In genomic region chr7:100356324-100356723, GRCm38 (mm10) we compare ENCODE assay signal across 26 mouse cellular contexts.
"Had no signal": no experiment of that assay in that cellular context is flagged by ENCODE, and none has a peak within 500 bp of the region (broad histone marks: within the 10 kb centered on the region; RNA-seq: fewer than 3 reads in every experiment).

No protein-coding gene starts in this region.

- DNase-seq: gastrocnemius, postnatal 14 days; gastrocnemius, postnatal 36 days; heart, adult 11 months; heart, adult 2 months; heart, postnatal 10 days; kidney, adult 11 months; kidney, adult 2 months; kidney, adult 9 months; kidney, postnatal 14 days; kidney, postnatal 36 days; layer of hippocampus, adult 9-11 months; layer of hippocampus, postnatal 36 days; left cerebral cortex, postnatal 4 days; liver, embryonic 13.5 days had no signal

- H3K27ac ChIP-seq: heart, adult 2 months; heart, embryonic 13.5 days; heart, embryonic 15.5 days; hindbrain, embryonic 13.5 days; hindbrain, embryonic 15.5 days; hindbrain, postnatal 0 days; kidney, embryonic 15.5 days; kidney, postnatal 0 days; limb, embryonic 13.5 days; limb, embryonic 15.5 days; liver, embryonic 13.5 days; liver, embryonic 15.5 days had no signal

- H3K4me3 ChIP-seq: heart, adult 2 months; heart, embryonic 13.5 days; heart, embryonic 15.5 days; hindbrain, embryonic 13.5 days; hindbrain, embryonic 15.5 days; kidney, embryonic 15.5 days; limb, embryonic 13.5 days; limb, embryonic 15.5 days; liver, embryonic 13.5 days; liver, embryonic 15.5 days had no signal

- H3K4me1 ChIP-seq: hindbrain, embryonic 13.5 days; hindbrain, embryonic 15.5 days; kidney, embryonic 15.5 days; limb, embryonic 13.5 days; limb, embryonic 15.5 days; liver, embryonic 13.5 days; liver, embryonic 15.5 days had no signal

- H3K4me2 ChIP-seq: heart, embryonic 11.5 days; heart, embryonic 13.5 days; heart, embryonic 15.5 days; hindbrain, embryonic 13.5 days; hindbrain, embryonic 15.5 days; kidney, embryonic 15.5 days; limb, embryonic 13.5 days; limb, embryonic 15.5 days; liver, embryonic 13.5 days; liver, embryonic 15.5 days had no signal

- H3K9me3 ChIP-seq: heart, embryonic 13.5 days; heart, embryonic 15.5 days; hindbrain, embryonic 13.5 days; hindbrain, embryonic 15.5 days; kidney, embryonic 15.5 days; limb, embryonic 13.5 days; limb, embryonic 15.5 days; liver, embryonic 13.5 days; liver, embryonic 15.5 days had no signal

- ATAC-seq: hindbrain, postnatal 0 days; intestine, embryonic 16.5 days had no signal

- H3K27me3 ChIP-seq: heart, embryonic 13.5 days; heart, embryonic 15.5 days; hindbrain, embryonic 13.5 days; hindbrain, embryonic 15.5 days; kidney, embryonic 15.5 days; limb, embryonic 13.5 days; limb, embryonic 15.5 days; liver, embryonic 13.5 days; liver, embryonic 15.5 days had no signal

- H3K9ac ChIP-seq: heart, embryonic 13.5 days; heart, embryonic 15.5 days; hindbrain, embryonic 13.5 days; hindbrain, embryonic 15.5 days; kidney, embryonic 15.5 days; limb, embryonic 13.5 days; limb, embryonic 15.5 days; liver, embryonic 13.5 days; liver, embryonic 15.5 days had no signal

- H3K36me3 ChIP-seq: heart, embryonic 15.5 days had no signal
